Comparison of ENCODE assay signal across 8 mouse cellular contexts in the genomic region with DNA sequence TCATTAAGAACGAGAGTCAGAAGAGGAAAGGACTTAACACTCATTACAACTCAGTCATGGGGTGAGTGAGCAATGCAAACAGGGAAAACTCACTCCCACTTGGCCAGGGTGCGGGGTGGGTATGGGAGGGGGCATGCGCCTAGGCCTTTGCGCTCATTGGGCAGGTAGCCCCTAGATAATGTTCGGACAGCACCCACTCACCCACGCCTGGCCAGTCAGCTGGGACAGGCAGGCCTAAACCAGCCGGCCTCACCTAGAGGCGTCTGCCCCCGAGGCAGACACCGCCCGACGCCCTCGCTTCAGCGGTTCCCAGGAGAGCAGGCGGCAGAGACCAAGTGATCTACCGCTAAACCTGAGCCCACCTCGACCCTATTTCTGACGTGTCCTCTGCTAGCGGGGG. TPM values are rescaled to one million over a fixed set of nuclear protein-coding genes. Genes with fewer than 3 reads are reported as not detected.
DNase-seq lines count a peak whose midpoint lies in the region; ATAC-seq and TF ChIP-seq lines count a peak whose summit lies in the region.

No protein-coding gene starts in this region.

- H3K4me2 ChIP-seq in embryonic facial prominence, embryonic 14.5 days (ENCODE audit: low read depth, low read length), result peak overlapping the region; percentile 95
- peak overlapping the region; percentile 85 for H3K4me2 ChIP-seq in midbrain, embryonic 16.5 days (ENCODE audit: low read length)

- 9% methylated on average over 19 of the region's 19 CpGs for WGBS in kidney, adult 2 months
- 5% methylated on average over 19 of the region's 19 CpGs for WGBS in embryonic facial prominence, embryonic 14.5 days
- WGBS in midbrain, embryonic 16.5 days, result 3% methylated on average over 19 of the region's 19 CpGs

- no peak for ATAC-seq in embryonic facial prominence, embryonic 14.5 days (ENCODE audit: low read depth)
- no peak for ATAC-seq in midbrain, embryonic 16.5 days

- TF ChIP-seq POLR2A in kidney, adult 2 months (IDR thresholded peaks at IDR 0.05; ENCODE audit: low read depth, low read length), result no peak

- H3K27ac ChIP-seq in kidney, adult 2 months (ENCODE audit: insufficient read depth, low read depth, low read length), result peak overlapping the region; percentile 87
- peak overlapping the region; percentile 71 for H3K27ac ChIP-seq in embryonic facial prominence, embryonic 14.5 days (replicated peaks; ENCODE audit: low read depth, low read length)
- H3K27ac ChIP-seq in midbrain, embryonic 16.5 days (ENCODE audit: low read length), result no peak overlapping the region

- H3K9me3 ChIP-seq in embryonic facial prominence, embryonic 14.5 days (ENCODE audit: control insufficient read depth, low read length), result no peaks in the 10 kb centered on the region
- no peaks in the 10 kb centered on the region for H3K9me3 ChIP-seq in midbrain, embryonic 16.5 days (replicated peaks; ENCODE audit: control insufficient read depth, low read length, poor library complexity, severe bottlenecking)

- peak; percentile 71 for DNase-seq in kidney, adult 2 months
- no peak for DNase-seq in kidney, adult 9 months
- no peak for DNase-seq in embryonic facial prominence, embryonic 14.5 days (ENCODE audit: low spot score)
- DNase-seq in kidney, postnatal 25 days, result peak; percentile 46 to 87
- DNase-seq in adipocyte (ENCODE audit: low spot score), result no peak
- no peak for DNase-seq in spleen, adult 12 weeks (ENCODE audit: low spot score)
- DNase-seq in urinary bladder, postnatal 10 days (ENCODE audit: low spot score), result no peak

- no peak for TF ChIP-seq CTCF in kidney, adult 2 months (conservative IDR thresholded peaks at IDR 0.05; ENCODE audit: insufficient read depth, insufficient read length, low read depth, low read length)

- peak overlapping the region; percentile 53 for H3K9ac ChIP-seq in embryonic facial prominence, embryonic 14.5 days (ENCODE audit: low read depth, low read length)
- no peak overlapping the region for H3K9ac ChIP-seq in midbrain, embryonic 16.5 days (ENCODE audit: low read depth, low read length)

- no peaks in the 10 kb centered on the region for H3K36me3 ChIP-seq in kidney, adult 2 months (ENCODE audit: control insufficient read depth, insufficient read depth, low read length)
- H3K36me3 ChIP-seq in embryonic facial prominence, embryonic 14.5 days (ENCODE audit: control insufficient read depth, insufficient read depth, low read length), result peaks cover 24% of the 10 kb centered on the region
- H3K36me3 ChIP-seq in midbrain, embryonic 16.5 days (ENCODE audit: control insufficient read depth, insufficient read depth, low read length), result no peaks in the 10 kb centered on the region

- peaks cover 13% of the 10 kb centered on the region; the same call in 1 of the 2 replicates for H3K4me1 ChIP-seq in kidney, adult 2 months (ENCODE audit: control insufficient read depth, insufficient read depth, low read length)
- H3K4me1 ChIP-seq in embryonic facial prominence, embryonic 14.5 days (ENCODE audit: control insufficient read depth, insufficient read depth, low read length), result 0 out of 2 replicates have a peak, but pooled peaks cover 4% of the 10 kb centered on the region
- H3K4me1 ChIP-seq in midbrain, embryonic 16.5 days (ENCODE audit: control insufficient read depth, insufficient read depth, low read length), result peaks cover 25% of the 10 kb centered on the region

- peak overlapping the region; percentile 51 for H3K4me3 ChIP-seq in kidney, adult 2 months (ENCODE audit: insufficient read depth, low read depth, low read length)
- peak overlapping the region; percentile 50 for H3K4me3 ChIP-seq in embryonic facial prominence, embryonic 14.5 days (ENCODE audit: low read depth, low read length)
- peak overlapping the region; percentile 47; the same call in 1 of the 2 replicates for H3K4me3 ChIP-seq in midbrain, embryonic 16.5 days (ENCODE audit: low read depth, low read length)

- H3K27me3 ChIP-seq in kidney, adult 2 months (replicated peaks; ENCODE audit: control insufficient read depth, insufficient read depth, low read length), result no peaks in the 10 kb centered on the region
- H3K27me3 ChIP-seq in embryonic facial prominence, embryonic 14.5 days (replicated peaks; ENCODE audit: control insufficient read depth, insufficient read depth, low read length), result peaks cover 41% of the 10 kb centered on the region
- H3K27me3 ChIP-seq in midbrain, embryonic 16.5 days (ENCODE audit: control insufficient read depth, insufficient read depth, low read depth, low read length), result peaks cover 61% of the 10 kb centered on the region

RNA-seq across cellular contexts. Expression of gene Esrp2, which starts 1.1 kb away (rescaled TPM):
- polyA plus RNA-seq in kidney, adult 2 months (2012; rRNA removed), result 31.0 and 34.3 TPM in 2 replicates
- 14.9 and 20.0 TPM in 2 replicates for polyA plus RNA-seq in embryonic facial prominence, embryonic 14.5 days (2014; fragmentation: Nextera tagmentation; extraction: Ambion mirVana)
- 0.14 and 0.29 TPM in 2 replicates for polyA plus RNA-seq in midbrain, embryonic 16.5 days (2015; fragmentation: Nextera tagmentation; extraction: Ambion mirVana)

RNA-seq across cellular contexts. Expression of gene Pla2g15, which starts 14.5 kb away (rescaled TPM):
- polyA plus RNA-seq in kidney, adult 2 months (2012; rRNA removed), result 9.4 and 10.2 TPM in 2 replicates
- 6.8 and 7.2 TPM in 2 replicates for polyA plus RNA-seq in embryonic facial prominence, embryonic 14.5 days (2014; fragmentation: Nextera tagmentation; extraction: Ambion mirVana)
- polyA plus RNA-seq in midbrain, embryonic 16.5 days (2015; fragmentation: Nextera tagmentation; extraction: Ambion mirVana), result 24.5 and 25.2 TPM in 2 replicates

RNA-seq across cellular contexts. Expression of gene Slc7a6, which starts 33.0 kb away (rescaled TPM):
- 8.2 and 9.8 TPM in 2 replicates for polyA plus RNA-seq in kidney, adult 2 months (2012; rRNA removed)
- polyA plus RNA-seq in embryonic facial prominence, embryonic 14.5 days (2014; fragmentation: Nextera tagmentation; extraction: Ambion mirVana), result 46.9 and 51.6 TPM in 2 replicates
- polyA plus RNA-seq in midbrain, embryonic 16.5 days (2015; fragmentation: Nextera tagmentation; extraction: Ambion mirVana), result 41.8 and 53.5 TPM in 2 replicates

Comparison
In these comparisons a context has a peak if more than half of its experiments do, and no peak if none do; other contexts are left out.
1. DNase-seq: peak in kidney, adult 2 months (single experiment) and kidney, postnatal 25 days (2 of 2); none in kidney, adult 9 months (single experiment), embryonic facial prominence, embryonic 14.5 days (single experiment), adipocyte (single experiment), spleen, adult 12 weeks (single experiment) and urinary bladder, postnatal 10 days (single experiment).
2. RNA of gene Esrp2, which starts 1.1 kb away (polyA plus RNA-seq): 31.0 to 34.3 TPM in kidney, adult 2 months and 14.9 to 20.0 TPM in embryonic facial prominence, embryonic 14.5 days; 0.14 to 0.29 TPM in midbrain, embryonic 16.5 days; every median in the first group is over 10 times any median in the second.
3. Peak in every context shown above with its lines, with median percentiles within 50 percentile points of each other: H3K4me3 ChIP-seq.